Mouse (Mus musculus): Measurements from ENCODE around the gene Taf10.

The Taf10 gene

GRCm38 (mm10) chr7:105753281-105753680, 9.1 kb upstream of the Taf10 start:
- 92% methylated on average over 10 of the region's 10 CpGs for WGBS

- 59% methylated on average over 2 of the region's 2 CpGs for WGBS
These were observed 8.6 kb upstream of the Taf10 start for GRCm38 (mm10) chr7:105752716-105753115.

DNA sequence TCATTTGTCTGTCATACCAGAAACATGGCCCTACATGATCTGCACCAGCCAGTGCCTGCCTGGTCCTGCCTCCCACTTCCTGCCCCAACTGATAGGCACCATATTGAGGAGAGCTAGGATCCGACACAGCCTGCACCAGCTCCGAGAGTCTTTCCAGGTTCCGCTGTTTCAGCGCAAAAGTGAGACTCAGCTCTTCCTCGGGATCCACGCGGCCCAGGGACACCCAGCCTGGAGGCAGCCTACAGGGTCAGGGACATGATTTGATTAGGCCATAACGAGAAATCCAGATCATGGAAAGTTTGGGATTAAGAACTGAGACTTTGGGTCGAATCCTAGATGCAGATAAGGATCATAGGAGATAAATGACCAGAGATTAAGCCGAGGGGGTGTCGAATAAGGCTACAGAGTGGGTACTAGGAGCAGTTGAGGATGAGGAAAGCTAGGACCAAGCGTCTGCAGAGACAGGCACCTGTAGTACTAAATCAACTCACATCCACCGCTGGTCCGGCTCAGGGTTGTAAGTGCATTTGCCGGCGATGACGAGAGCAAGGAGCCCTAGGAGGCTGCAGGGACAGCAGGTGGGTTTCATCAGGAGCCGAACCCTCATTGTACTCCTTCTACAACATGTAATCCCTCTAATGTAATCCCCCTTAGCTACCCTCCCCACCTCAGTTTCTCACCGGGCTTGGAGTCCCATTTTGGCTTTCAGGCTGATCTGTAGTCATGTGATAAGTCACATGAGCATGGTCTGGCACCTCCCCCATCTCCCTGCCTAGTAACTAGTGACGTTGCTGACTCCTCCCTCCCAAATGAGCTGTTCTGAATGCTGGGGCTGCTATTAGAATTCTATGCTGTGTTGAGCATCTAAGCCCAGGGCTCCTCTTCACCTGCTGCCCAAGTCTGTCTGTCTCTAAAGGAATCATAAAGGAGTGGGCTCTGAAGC, 7.6 kb upstream of the Taf10 start, which contains the start of gene Tpp1:
Tpp1 (minus strand) TSS at position 745 of the 943 bp plus-strand sequence.
- 7% methylated on average over 20 of the region's 20 CpGs for WGBS

GRCm38 (mm10) chr7:105747776-105748175, 3.6 kb upstream of the Taf10 start:
- WGBS: 81% methylated on average over 2 of the region's 2 CpGs

GRCm38 (mm10) chr7:105743246-105743925, 775 bp downstream of the Taf10 start:
- WGBS: 31% methylated on average over 20 of the region's 20 CpGs

GRCm38 (mm10) chr7:105742539-105743215, 1.5 kb downstream of the Taf10 start:
- 78% methylated on average over 7 of the region's 7 CpGs for WGBS

DNA sequence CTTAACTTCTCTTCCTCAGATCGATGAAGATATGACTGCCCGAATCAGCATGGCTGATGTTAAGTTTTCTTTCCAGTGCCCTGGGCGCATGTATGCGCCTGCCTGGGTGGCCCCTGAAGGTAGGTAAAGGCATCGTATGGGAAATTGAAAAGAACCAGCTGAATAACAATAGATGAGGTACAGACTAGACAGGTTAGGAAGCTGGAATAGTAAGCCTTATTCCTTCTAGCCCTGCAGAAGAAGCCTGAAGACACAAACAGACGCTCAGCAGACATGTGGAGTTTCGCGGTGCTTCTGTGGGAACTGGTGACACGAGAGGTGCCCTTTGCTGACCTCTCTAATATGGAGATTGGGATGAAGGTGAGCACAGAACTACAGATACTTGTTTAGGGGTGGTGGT, 2.2 kb downstream of the Taf10 start:
- WGBS: 87% methylated on average over 9 of the region's 9 CpGs

DNA sequence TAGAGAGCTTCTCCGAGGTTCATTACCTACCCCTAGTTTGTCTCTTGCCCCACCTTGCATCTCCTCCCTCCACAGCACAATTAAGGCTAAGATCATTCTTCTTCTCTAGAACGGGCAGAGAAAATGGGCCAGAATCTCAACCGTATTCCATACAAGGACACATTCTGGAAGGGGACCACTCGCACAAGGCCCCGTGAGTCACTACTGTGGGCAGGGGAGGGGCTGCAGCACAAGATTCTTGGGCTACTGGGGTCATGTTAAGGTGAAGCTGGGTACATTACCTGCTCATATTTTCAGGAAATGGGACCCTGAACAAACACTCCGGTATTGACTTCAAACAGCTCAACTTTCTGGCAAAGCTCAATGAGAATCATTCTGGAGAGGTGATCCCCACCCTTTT, 3.3 kb downstream of the Taf10 start:
- WGBS: 69% methylated on average over 6 of the region's 6 CpGs

- 74% methylated on average over 13 of the region's 13 CpGs for WGBS
These were observed 3.9 kb downstream of the Taf10 start for GRCm38 (mm10) chr7:105740089-105740795.

DNA sequence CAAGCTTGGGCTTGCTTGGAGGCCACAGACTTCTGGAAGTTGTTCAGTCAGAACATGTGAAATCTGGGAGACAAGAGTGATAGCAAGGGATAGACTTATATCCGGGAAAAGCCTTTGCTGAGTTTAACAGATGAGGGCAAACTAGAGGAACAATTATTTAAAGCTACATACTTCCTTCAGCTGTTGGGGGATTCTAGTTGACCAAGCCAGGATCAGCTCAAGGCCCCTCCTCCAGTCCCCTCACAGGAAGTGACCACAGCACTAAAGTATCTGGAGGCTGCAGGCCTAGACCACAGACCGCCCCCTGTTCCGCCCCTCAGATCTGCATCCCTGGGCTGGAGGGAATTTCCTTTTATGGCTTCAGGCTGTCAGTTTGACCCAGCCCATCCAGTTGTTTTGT, 5.2 kb downstream of the Taf10 start:
- 42% methylated on average over 3 of the region's 3 CpGs for WGBS

DNA sequence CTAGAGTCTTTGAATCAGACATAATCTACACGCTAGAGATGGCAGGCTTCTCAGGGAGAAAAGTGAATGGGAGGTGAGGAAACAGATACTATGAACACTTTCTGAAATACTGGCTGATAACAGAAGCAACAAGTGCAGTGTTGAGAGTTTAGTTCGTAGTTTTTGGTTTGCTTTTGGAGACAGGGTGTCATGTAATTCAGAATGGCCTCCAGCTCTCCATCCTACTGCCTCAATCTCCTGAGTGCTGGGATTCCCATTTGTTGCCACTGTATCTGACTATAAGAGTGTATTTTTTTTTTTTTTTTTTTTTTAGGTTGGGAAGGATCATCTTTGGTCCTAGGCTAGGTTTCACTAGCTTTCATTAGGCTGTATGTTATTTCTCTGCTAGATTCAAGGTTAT, 5.9 kb downstream of the Taf10 start:
- WGBS: 56% methylated on average over 2 of the region's 2 CpGs

DNA sequence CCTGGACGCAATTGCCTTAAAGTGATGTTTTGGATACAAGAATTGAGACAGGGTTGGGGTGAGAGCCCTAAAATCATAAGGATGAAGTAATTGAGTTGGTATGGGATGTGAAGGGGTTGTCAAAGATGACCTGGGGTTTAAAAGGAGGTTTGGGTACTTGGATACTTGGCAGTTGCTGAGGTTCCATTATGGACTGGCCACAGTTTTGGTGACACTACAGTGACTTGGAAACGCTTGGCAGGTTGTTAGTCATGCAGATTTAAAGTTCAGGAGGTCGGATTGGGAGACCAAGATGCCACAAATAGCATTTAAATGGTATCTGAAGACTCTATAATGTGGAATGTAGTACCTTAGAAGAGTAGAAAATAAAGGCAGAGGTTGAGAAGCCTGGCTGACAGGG, 6.5 kb downstream of the Taf10 start:
- 27% methylated on average over 3 of the region's 3 CpGs for WGBS

- under 1% methylated on average over 30 of the region's 30 CpGs for WGBS
These were observed 7.1 kb downstream of the Taf10 start, which contains the start of gene Rrp8 for GRCm38 (mm10) chr7:105736911-105737521. Gene Rrp8, minus strand, starts transcription at chr7:105737385.

GRCm38 (mm10) chr7:105736264-105736901, 7.8 kb downstream of the Taf10 start, which contains the start of gene Ilk:
Gene Ilk, plus strand, starts transcription at chr7:105736592.
- under 1% methylated on average over 57 of the region's 62 CpGs for WGBS

DNA sequence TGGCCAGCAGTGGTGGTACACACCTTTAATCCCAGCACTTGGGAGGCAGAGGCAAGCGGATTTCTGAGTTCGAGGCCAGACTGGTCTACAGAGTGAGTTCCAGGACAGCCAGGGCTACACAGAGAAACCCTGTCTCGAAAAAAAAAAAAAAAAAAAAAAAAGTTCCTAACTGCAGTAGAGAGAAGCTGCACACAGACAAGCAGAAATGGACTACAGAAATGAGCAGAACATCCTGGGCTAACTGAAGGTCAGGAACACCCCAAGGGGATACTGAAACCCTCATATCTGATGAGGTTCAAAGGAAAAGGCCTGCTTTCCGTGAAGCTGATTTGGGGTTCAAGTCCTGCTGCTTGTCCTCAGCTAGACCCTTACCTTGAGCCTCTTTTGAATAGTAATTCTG, 8.7 kb downstream of the Taf10 start:
- 59% methylated on average over 4 of the region's 4 CpGs for WGBS

GRCm38 (mm10) chr7:105734826-105735225, 9.3 kb downstream of the Taf10 start:
- WGBS: 86% methylated on average over 8 of the region's 8 CpGs

GRCm38 (mm10) chr7:105733836-105734235, 10.3 kb downstream of the Taf10 start:
- WGBS: 97% methylated on average over 11 of the region's 11 CpGs

DNA sequence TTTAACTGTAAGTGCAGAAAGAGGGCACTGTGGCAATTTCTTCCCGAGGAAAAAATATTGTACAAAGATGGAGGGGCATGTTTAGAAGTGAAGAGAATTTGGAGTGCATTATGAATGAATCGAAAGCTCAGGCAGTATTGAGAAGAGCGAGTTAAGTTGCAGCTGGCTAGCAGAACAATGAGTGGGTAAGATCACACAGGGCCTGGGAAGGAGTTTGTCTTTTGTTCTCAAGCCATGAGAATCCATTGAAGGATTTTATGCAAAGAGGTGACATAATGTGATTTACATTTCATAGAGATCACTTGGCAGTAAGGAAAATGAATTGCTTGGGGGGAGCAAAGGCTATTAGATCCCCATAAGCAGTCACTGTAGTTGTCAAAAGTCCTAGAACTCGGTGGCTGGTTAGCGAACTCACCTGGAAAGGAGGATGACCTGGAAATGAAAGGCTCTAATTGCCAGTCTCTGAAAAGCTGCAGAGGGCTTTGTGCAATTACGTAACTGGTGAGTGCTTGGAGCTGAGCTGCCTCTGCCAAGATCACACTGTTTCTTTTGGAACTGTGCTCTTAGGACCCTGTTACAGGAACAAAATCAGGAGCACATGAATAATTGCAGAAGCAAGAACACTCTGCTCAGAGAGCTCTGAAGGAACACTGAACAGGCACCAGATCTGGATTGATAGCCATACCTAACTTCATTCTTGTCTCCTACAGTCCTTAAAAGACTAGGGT, 15.3 kb downstream of the Taf10 start:
- 37% methylated on average over 6 of the region's 6 CpGs for WGBS

- 89% methylated on average over 4 of the region's 4 CpGs for WGBS
These were observed 17.2 kb downstream of the Taf10 start for GRCm38 (mm10) chr7:105726980-105727325.

All from cerebral cortex, adult 2 months (tissue).